Mouse (Mus musculus): ENCODE data around the gene Krt28. TPM values are rescaled to one million over a fixed set of nuclear protein-coding genes. Genes with fewer than 3 reads are reported as not detected.

Krt28 gene
- polyA plus RNA-seq, 1 experiment, result not detected

GRCm38 (mm10) chr11:99337866-99338265 is 36.8 kb downstream of the Krt28 start, which contains the start of gene Krt26:
TSS of gene Krt26 (minus strand) at chr11:99337966.
- Histone ChIP-seq H3K9me3 (ENCODE audit: control insufficient read depth, low read length) (no peaks in the 10 kb centered on the region), H3K4me3 (replicated peaks) (no peak within 1 kb of the TSS), H3K36me3 (ENCODE audit: control insufficient read depth) (no peaks in the 10 kb centered on the region), H3K27me3 (ENCODE audit: control insufficient read depth) (no peaks in the 10 kb centered on the region), H3K4me1 (ENCODE audit: control insufficient read depth) (no peaks in the 10 kb centered on the region)
- no peak for TF ChIP-seq GATA1 (IDR thresholded peaks at IDR 0.05; ENCODE audit: low read length)
- no peak for TF ChIP-seq TAL1 (IDR thresholded peaks at IDR 0.05; ENCODE audit: low read length)

GRCm38 (mm10) chr11:99333426-99333825 is 41.3 kb downstream of the Krt28 start:
- TF ChIP-seq GATA1 (IDR thresholded peaks at IDR 0.05; ENCODE audit: low read length), result no peak
- no peak for TF ChIP-seq TAL1 (IDR thresholded peaks at IDR 0.05; ENCODE audit: low read length)
- H3K36me3 ChIP-seq (ENCODE audit: control insufficient read depth), result no peaks in the 10 kb centered on the region
- H3K9me3 ChIP-seq (ENCODE audit: control insufficient read depth, low read length), result no peaks in the 10 kb centered on the region
- H3K4me3 ChIP-seq (replicated peaks), result no peak overlapping the region
- no peaks in the 10 kb centered on the region for H3K4me1 ChIP-seq (ENCODE audit: control insufficient read depth)
- H3K27me3 ChIP-seq (ENCODE audit: control insufficient read depth), result no peaks in the 10 kb centered on the region

GRCm38 (mm10) chr11:99329655-99330054 is 45.0 kb downstream of the Krt28 start:
- H3K36me3 ChIP-seq (ENCODE audit: control insufficient read depth), result no peaks in the 10 kb centered on the region

GRCm38 (mm10) chr11:99322851-99323250 is 51.9 kb downstream of the Krt28 start, which contains the start of gene Krt25:
TSS of gene Krt25 (minus strand) at chr11:99322951.
- no peaks in the 10 kb centered on the region for H3K36me3 ChIP-seq (ENCODE audit: control insufficient read depth)
- no peaks in the 10 kb centered on the region for H3K27me3 ChIP-seq (ENCODE audit: control insufficient read depth)
- no peak within 1 kb of the TSS for H3K4me3 ChIP-seq (replicated peaks)
- TF ChIP-seq TAL1 (IDR thresholded peaks at IDR 0.05; ENCODE audit: low read length) (no peak), GATA1 (IDR thresholded peaks at IDR 0.05; ENCODE audit: low read length) (no peak)
- no peaks in the 10 kb centered on the region for H3K4me1 ChIP-seq (ENCODE audit: control insufficient read depth)
- H3K9me3 ChIP-seq (ENCODE audit: control insufficient read depth, low read length), result no peaks in the 10 kb centered on the region

More at GRCm38 (mm10) chr11:99329655-99330054, 45.0 kb downstream of the Krt28 start:
- Histone ChIP-seq H3K9me3 (ENCODE audit: control insufficient read depth, low read length) (no peaks in the 10 kb centered on the region), H3K27me3 (ENCODE audit: control insufficient read depth) (no peaks in the 10 kb centered on the region), H3K4me3 (replicated peaks) (no peak overlapping the region), H3K4me1 (ENCODE audit: control insufficient read depth) (no peaks in the 10 kb centered on the region)
- no peak for TF ChIP-seq GATA1 (IDR thresholded peaks at IDR 0.05; ENCODE audit: low read length)
- no peak for TF ChIP-seq TAL1 (IDR thresholded peaks at IDR 0.05; ENCODE audit: low read length)

- H3K27me3 ChIP-seq (ENCODE audit: control insufficient read depth), result no peaks in the 10 kb centered on the region
- no peaks in the 10 kb centered on the region for H3K9me3 ChIP-seq (ENCODE audit: control insufficient read depth, low read length)
- no peaks in the 10 kb centered on the region for H3K36me3 ChIP-seq (ENCODE audit: control insufficient read depth)
- no peak overlapping the region for H3K4me3 ChIP-seq (replicated peaks)
- TF ChIP-seq GATA1 (IDR thresholded peaks at IDR 0.05; ENCODE audit: low read length) (no peak), TAL1 (IDR thresholded peaks at IDR 0.05; ENCODE audit: low read length) (no peak)
- H3K4me1 ChIP-seq (ENCODE audit: control insufficient read depth), result no peaks in the 10 kb centered on the region
Measured at GRCm38 (mm10) chr11:99321094-99321493, 53.6 kb downstream of the Krt28 start.

- Histone ChIP-seq H3K9me3 (ENCODE audit: control insufficient read depth, low read length) (no peaks in the 10 kb centered on the region), H3K4me3 (replicated peaks) (no peak overlapping the region), H3K4me1 (ENCODE audit: control insufficient read depth) (no peaks in the 10 kb centered on the region), H3K36me3 (ENCODE audit: control insufficient read depth) (no peaks in the 10 kb centered on the region), H3K27me3 (ENCODE audit: control insufficient read depth) (no peaks in the 10 kb centered on the region)
- no peak for TF ChIP-seq TAL1 (IDR thresholded peaks at IDR 0.05; ENCODE audit: low read length)
Measured at GRCm38 (mm10) chr11:99319127-99319526, 55.6 kb downstream of the Krt28 start.

- no peak overlapping the region for H3K4me3 ChIP-seq (replicated peaks)
- no peaks in the 10 kb centered on the region for H3K27me3 ChIP-seq (ENCODE audit: control insufficient read depth)
- no peaks in the 10 kb centered on the region for H3K36me3 ChIP-seq (ENCODE audit: control insufficient read depth)
- TF ChIP-seq TAL1 (IDR thresholded peaks at IDR 0.05; ENCODE audit: low read length) (no peak), GATA1 (IDR thresholded peaks at IDR 0.05; ENCODE audit: low read length) (no peak)
- no peaks in the 10 kb centered on the region for H3K9me3 ChIP-seq (ENCODE audit: control insufficient read depth, low read length)
- no peaks in the 10 kb centered on the region for H3K4me1 ChIP-seq (ENCODE audit: control insufficient read depth)
Measured at GRCm38 (mm10) chr11:99316543-99316942, 58.2 kb downstream of the Krt28 start.

Other genes with a start within 250 kb of the Krt28 start
- 0.06 TPM in 1 of 2 replicates, not detected in the other for gene Ccr7, start 219.8 kb downstream of the Krt28 start, polyA plus RNA-seq (2012)
- 58.6 and 64.5 TPM in 2 replicates for gene Smarce1, start 143.9 kb downstream of the Krt28 start, polyA plus RNA-seq (2012)
- gene Krt222, start 130.8 kb downstream of the Krt28 start, polyA plus RNA-seq (2012), result 0.02 TPM in 1 of 2 replicates, not detected in the other
- gene Krt24, start 89.6 kb downstream of the Krt28 start, polyA plus RNA-seq (2012), result not detected in 2 replicates
- not detected in 2 replicates for gene Krt25, start 52.0 kb downstream of the Krt28 start, polyA plus RNA-seq (2012)
- gene Krt26, start 36.9 kb downstream of the Krt28 start, polyA plus RNA-seq (2012), result not detected in 2 replicates
- gene Krt27, start 23.8 kb downstream of the Krt28 start, polyA plus RNA-seq (2012), result not detected in 2 replicates
- 0.22 and 0.51 TPM in 2 replicates for gene Krt10, start 14.5 kb upstream of the Krt28 start, polyA plus RNA-seq (2012)
- not detected in 2 replicates for gene Krt12, start 47.4 kb upstream of the Krt28 start, polyA plus RNA-seq (2012)
- not detected in 2 replicates for gene Krt20, start 63.2 kb upstream of the Krt28 start, polyA plus RNA-seq (2012)
- not detected in 2 replicates for gene Krt23, start 118.2 kb upstream of the Krt28 start, polyA plus RNA-seq (2012)
- not detected in 2 replicates for gene Krt39, start 146.4 kb upstream of the Krt28 start, polyA plus RNA-seq (2012)
- gene Krt40, start 168.3 kb upstream of the Krt28 start, polyA plus RNA-seq (2012), result not detected in 2 replicates
- gene Krtap3-3, start 176.0 kb upstream of the Krt28 start, polyA plus RNA-seq (2012), result not detected in 2 replicates
- not detected in 2 replicates for gene Krtap3-2, start 181.9 kb upstream of the Krt28 start, polyA plus RNA-seq (2012)
- gene Gm11939, start 184.6 kb upstream of the Krt28 start, polyA plus RNA-seq (2012), result not detected in 2 replicates
- gene Krtap3-1, start 191.7 kb upstream of the Krt28 start, polyA plus RNA-seq (2012), result not detected in 2 replicates
- not detected in 2 replicates for gene Krtap1-5, start 206.1 kb upstream of the Krt28 start, polyA plus RNA-seq (2012)
- gene Krtap1-4, start 208.8 kb upstream of the Krt28 start, polyA plus RNA-seq (2012), result not detected in 2 replicates
- not detected in 2 replicates for gene Krtap1-3, start 216.4 kb upstream of the Krt28 start, polyA plus RNA-seq (2012)
- not detected in 2 replicates for gene Krtap9-3, start 223.2 kb upstream of the Krt28 start, polyA plus RNA-seq (2012)
- not detected in 2 replicates for gene Gm11938, start 228.4 kb upstream of the Krt28 start, polyA plus RNA-seq (2012)
- not detected in 2 replicates for gene Gm11937, start 235.3 kb upstream of the Krt28 start, polyA plus RNA-seq (2012)
- gene Krtap2-4, start 239.9 kb upstream of the Krt28 start, polyA plus RNA-seq (2012), result not detected in 2 replicates
- not detected in 2 replicates for gene Gm11562, start 245.5 kb upstream of the Krt28 start, polyA plus RNA-seq (2012)

All from erythroblast, embryonic 14.5 days (primary cell).